Mouse (Mus musculus): ENCODE results near the gene Clstn2. TPM values are rescaled to one million over a fixed set of nuclear protein-coding genes. Genes with fewer than 3 reads are reported as not detected.

Gene Clstn2
- polyA plus RNA-seq, 1 experiment from 2014 or later, result 0.96 TPM

- Histone ChIP-seq H3K27ac (replicated peaks) (no peak overlapping the region), H3K4me3 (no peak overlapping the region), H3K4me1 (peaks cover 4% of the 10 kb centered on the region; the same call in 1 of the 2 replicates), H3K9me3 (replicated peaks) (no peaks in the 10 kb centered on the region), H3K36me3 (no peaks in the 10 kb centered on the region), H3K27me3 (ENCODE audit: low read depth, poor library complexity, severe bottlenecking) (no peaks in the 10 kb centered on the region)
- WGBS, result 73% methylated on average over 3 of the region's 3 CpGs
- DNase-seq (ENCODE audit: low spot score), result no peak
Observed at GRCm38 (mm10) chr9:97727715-97728486, 305.1 kb downstream of the Clstn2 start.

GRCm38 (mm10) chr9:97717728-97718127, 315.3 kb downstream of the Clstn2 start:
- no peaks in the 10 kb centered on the region for H3K9me3 ChIP-seq (replicated peaks)
- H3K27ac ChIP-seq (replicated peaks), result no peak overlapping the region
- H3K4me1 ChIP-seq, result no peaks in the 10 kb centered on the region
- no peaks in the 10 kb centered on the region for H3K36me3 ChIP-seq
- no peak for DNase-seq (ENCODE audit: low spot score)
- H3K4me3 ChIP-seq, result no peak overlapping the region
- H3K27me3 ChIP-seq (ENCODE audit: low read depth, poor library complexity, severe bottlenecking), result no peaks in the 10 kb centered on the region

GRCm38 (mm10) chr9:97717005-97717404, 316.0 kb downstream of the Clstn2 start:
- Histone ChIP-seq H3K9me3 (replicated peaks) (no peaks in the 10 kb centered on the region), H3K36me3 (no peaks in the 10 kb centered on the region), H3K27ac (replicated peaks) (no peak overlapping the region), H3K27me3 (ENCODE audit: low read depth, poor library complexity, severe bottlenecking) (no peaks in the 10 kb centered on the region), H3K4me3 (no peak overlapping the region), H3K4me1 (no peaks in the 10 kb centered on the region)
- 89% methylated on average over 7 of the region's 7 CpGs for WGBS
- DNase-seq (ENCODE audit: low spot score), result no peak

GRCm38 (mm10) chr9:97712888-97713287, 320.1 kb downstream of the Clstn2 start:
- no peaks in the 10 kb centered on the region for H3K9me3 ChIP-seq (replicated peaks)
- no peak overlapping the region for H3K27ac ChIP-seq (replicated peaks)
- peaks cover 29% of the 10 kb centered on the region; the same call in 1 of the 2 replicates for H3K27me3 ChIP-seq (ENCODE audit: low read depth, poor library complexity, severe bottlenecking)
- WGBS, result 92% methylated on average over 3 of the region's 3 CpGs
- no peaks in the 10 kb centered on the region for H3K36me3 ChIP-seq
- no peak overlapping the region for H3K4me3 ChIP-seq
- H3K4me1 ChIP-seq, result no peaks in the 10 kb centered on the region
- DNase-seq (ENCODE audit: low spot score), result no peak

GRCm38 (mm10) chr9:97703901-97704503, 329.0 kb downstream of the Clstn2 start:
- Histone ChIP-seq H3K4me1 (peaks cover 31% of the 10 kb centered on the region), H3K9me3 (replicated peaks) (no peaks in the 10 kb centered on the region), H3K4me3 (no peak overlapping the region), H3K27ac (replicated peaks) (no peak overlapping the region), H3K27me3 (ENCODE audit: low read depth, poor library complexity, severe bottlenecking) (peaks cover 90% of the 10 kb centered on the region), H3K36me3 (no peaks in the 10 kb centered on the region)
- 35% methylated on average over 4 of the region's 4 CpGs for WGBS
- DNase-seq (ENCODE audit: low spot score), result peak; percentile 17

GRCm38 (mm10) chr9:97702989-97703388, 330.0 kb downstream of the Clstn2 start:
- peaks cover 31% of the 10 kb centered on the region for H3K4me1 ChIP-seq
- no peak for DNase-seq (ENCODE audit: low spot score)
- WGBS, result 92% methylated on average over 2 of the region's 2 CpGs
- H3K27ac ChIP-seq (replicated peaks), result no peak overlapping the region
- H3K4me3 ChIP-seq, result no peak overlapping the region
- no peaks in the 10 kb centered on the region for H3K9me3 ChIP-seq (replicated peaks)
- peaks cover 89% of the 10 kb centered on the region for H3K27me3 ChIP-seq (ENCODE audit: low read depth, poor library complexity, severe bottlenecking)
- no peaks in the 10 kb centered on the region for H3K36me3 ChIP-seq

GRCm38 (mm10) chr9:97699983-97700382, 333.0 kb downstream of the Clstn2 start:
- 87% methylated on average over 3 of the region's 3 CpGs for WGBS
- Histone ChIP-seq H3K27ac (replicated peaks) (no peak overlapping the region), H3K36me3 (no peaks in the 10 kb centered on the region), H3K9me3 (replicated peaks) (no peaks in the 10 kb centered on the region), H3K27me3 (ENCODE audit: low read depth, poor library complexity, severe bottlenecking) (peaks cover 69% of the 10 kb centered on the region), H3K4me3 (no peak overlapping the region), H3K4me1 (peaks cover 31% of the 10 kb centered on the region)
- no peak for DNase-seq (ENCODE audit: low spot score)

- Histone ChIP-seq H3K27ac (replicated peaks) (no peak overlapping the region), H3K4me3 (no peak overlapping the region), H3K9me3 (replicated peaks) (no peaks in the 10 kb centered on the region), H3K27me3 (ENCODE audit: low read depth, poor library complexity, severe bottlenecking) (peaks cover 69% of the 10 kb centered on the region), H3K4me1 (peaks cover 21% of the 10 kb centered on the region), H3K36me3 (no peaks in the 10 kb centered on the region)
- DNase-seq (ENCODE audit: low spot score), result no peak
- 85% methylated on average over 2 of the region's 2 CpGs for WGBS
Observed at GRCm38 (mm10) chr9:97699020-97699419, 334.0 kb downstream of the Clstn2 start.

- Histone ChIP-seq H3K9me3 (replicated peaks) (no peaks in the 10 kb centered on the region), H3K4me1 (peaks cover 12% of the 10 kb centered on the region), H3K27ac (replicated peaks) (no peak overlapping the region), H3K27me3 (ENCODE audit: low read depth, poor library complexity, severe bottlenecking) (peaks cover 60% of the 10 kb centered on the region), H3K4me3 (no peak overlapping the region), H3K36me3 (no peaks in the 10 kb centered on the region)
- WGBS, result 94% methylated on average over 10 of the region's 10 CpGs
- no peak for DNase-seq (ENCODE audit: low spot score)
Observed at GRCm38 (mm10) chr9:97698071-97698470, 334.9 kb downstream of the Clstn2 start.

- H3K9me3 ChIP-seq (replicated peaks), result no peaks in the 10 kb centered on the region
- DNase-seq (ENCODE audit: low spot score), result no peak
- H3K27ac ChIP-seq (replicated peaks), result no peak overlapping the region
- no peaks in the 10 kb centered on the region for H3K36me3 ChIP-seq
- H3K4me1 ChIP-seq, result no peaks in the 10 kb centered on the region; the same call in 1 of the 2 replicates
- no peak overlapping the region for H3K4me3 ChIP-seq
- WGBS, result 76% methylated on average over 5 of the region's 5 CpGs
- peaks cover 47% of the 10 kb centered on the region for H3K27me3 ChIP-seq (ENCODE audit: low read depth, poor library complexity, severe bottlenecking)
Observed at GRCm38 (mm10) chr9:97696655-97697235, 336.2 kb downstream of the Clstn2 start.

GRCm38 (mm10) chr9:97695278-97695677, 337.7 kb downstream of the Clstn2 start:
- no peaks in the 10 kb centered on the region for H3K4me1 ChIP-seq
- H3K9me3 ChIP-seq (replicated peaks), result no peaks in the 10 kb centered on the region
- no peak overlapping the region for H3K27ac ChIP-seq (replicated peaks)
- no peak for DNase-seq (ENCODE audit: low spot score)
- WGBS, result 67% methylated on average over 1 of the region's 1 CpGs
- H3K4me3 ChIP-seq, result no peak overlapping the region
- H3K27me3 ChIP-seq (ENCODE audit: low read depth, poor library complexity, severe bottlenecking), result peaks cover 33% of the 10 kb centered on the region
- H3K36me3 ChIP-seq, result no peaks in the 10 kb centered on the region

GRCm38 (mm10) chr9:97686826-97687425, 346.1 kb downstream of the Clstn2 start:
- Histone ChIP-seq H3K27me3 (ENCODE audit: low read depth, poor library complexity, severe bottlenecking) (no peaks in the 10 kb centered on the region; the same call in 1 of the 2 replicates), H3K36me3 (no peaks in the 10 kb centered on the region), H3K4me1 (no peaks in the 10 kb centered on the region), H3K4me3 (no peak overlapping the region), H3K9me3 (replicated peaks) (no peaks in the 10 kb centered on the region), H3K27ac (replicated peaks) (no peak overlapping the region)
- 89% methylated on average over 4 of the region's 4 CpGs for WGBS
- no peak for DNase-seq (ENCODE audit: low spot score)

- Histone ChIP-seq H3K27ac (replicated peaks) (no peak overlapping the region), H3K4me3 (no peak overlapping the region), H3K9me3 (replicated peaks) (no peaks in the 10 kb centered on the region), H3K4me1 (no peaks in the 10 kb centered on the region), H3K27me3 (ENCODE audit: low read depth, poor library complexity, severe bottlenecking) (no peaks in the 10 kb centered on the region; the same call in 1 of the 2 replicates), H3K36me3 (no peaks in the 10 kb centered on the region)
- WGBS, result 73% methylated on average over 4 of the region's 4 CpGs
- DNase-seq (ENCODE audit: low spot score), result no peak
Observed at GRCm38 (mm10) chr9:97685664-97686063, 347.3 kb downstream of the Clstn2 start.
